ENCODE assay signal across 22 mouse cellular contexts in genomic region chr5:76964651-76965050, GRCm38 (mm10). TPM values are rescaled to one million over a fixed set of nuclear protein-coding genes. Genes with fewer than 3 reads are reported as not detected.
DNase-seq lines count a peak whose midpoint lies in the region; ATAC-seq and TF ChIP-seq lines count a peak whose summit lies in the region.
"Had no signal": no experiment of that assay in that cellular context is flagged by ENCODE, and none has a peak within 500 bp of the region (broad histone marks: within the 10 kb centered on the region; RNA-seq: fewer than 3 reads in every experiment).

No protein-coding gene starts in this region.

- H3K9me3 ChIP-seq in kidney, embryonic 16.5 days (ENCODE audit: low read length), result no peaks in the 10 kb centered on the region
- H3K9me3 ChIP-seq in midbrain, postnatal 0 days (ENCODE audit: low read length), result no peaks in the 10 kb centered on the region
- H3K9me3 ChIP-seq in midbrain, embryonic 10.5 days (replicated peaks), result no peaks in the 10 kb centered on the region
- H3K9me3 ChIP-seq in stomach, postnatal 0 days (ENCODE audit: control insufficient read depth, low read length), result no peaks in the 10 kb centered on the region
- H3K9me3 ChIP-seq: embryonic facial prominence, embryonic 10.5 days; liver, embryonic 15.5 days; midbrain, embryonic 15.5 days had no signal

- no peak for TF ChIP-seq EP300 in heart, adult 2 months (IDR thresholded peaks at IDR 0.05; ENCODE audit: insufficient read depth, low read depth, low read length)
- TF ChIP-seq EP300 in stomach, postnatal 0 days (optimal IDR thresholded peaks at IDR 0.05), result no peak

- no peak for ATAC-seq in kidney, embryonic 16.5 days (ENCODE audit: low FRiP score, low TSS enrichment)
- no peak for ATAC-seq in midbrain, postnatal 0 days (ENCODE audit: low FRiP score)
- no peak for ATAC-seq in stomach, postnatal 0 days (ENCODE audit: low FRiP score, low TSS enrichment)
- ATAC-seq: forebrain, postnatal 0 days; midbrain, embryonic 15.5 days had no signal

- H3K27ac ChIP-seq in heart, adult 2 months, result no peak overlapping the region
- H3K27ac ChIP-seq in kidney, embryonic 16.5 days (ENCODE audit: low read length), result no peak overlapping the region
- no peak overlapping the region for H3K27ac ChIP-seq in midbrain, postnatal 0 days (ENCODE audit: low read depth, low read length)
- H3K27ac ChIP-seq in midbrain, embryonic 10.5 days (replicated peaks), result no peak overlapping the region
- no peak overlapping the region for H3K27ac ChIP-seq in stomach, postnatal 0 days (replicated peaks)
- H3K27ac ChIP-seq: embryonic facial prominence, embryonic 10.5 days; liver, embryonic 15.5 days; macrophage; midbrain, embryonic 15.5 days had no signal

- no peak overlapping the region for H3K9ac ChIP-seq in heart, adult 2 months (ENCODE audit: low read depth, low read length)
- no peak overlapping the region for H3K9ac ChIP-seq in kidney, embryonic 16.5 days (replicated peaks; ENCODE audit: low read length)
- no peak overlapping the region for H3K9ac ChIP-seq in midbrain, postnatal 0 days (replicated peaks; ENCODE audit: low read length, poor library complexity, severe bottlenecking)
- no peak overlapping the region for H3K9ac ChIP-seq in stomach, postnatal 0 days (ENCODE audit: low read length)
- H3K9ac ChIP-seq: forebrain, postnatal 0 days; liver, embryonic 15.5 days; midbrain, embryonic 15.5 days had no signal

- H3K4me1 ChIP-seq in heart, adult 2 months (ENCODE audit: control insufficient read depth, insufficient read depth, low read length), result no peaks in the 10 kb centered on the region
- H3K4me1 ChIP-seq in kidney, embryonic 16.5 days (ENCODE audit: insufficient read depth, low read length), result no peaks in the 10 kb centered on the region
- no peaks in the 10 kb centered on the region for H3K4me1 ChIP-seq in midbrain, postnatal 0 days (ENCODE audit: insufficient read depth, low read length)
- no peaks in the 10 kb centered on the region for H3K4me1 ChIP-seq in midbrain, embryonic 10.5 days
- no peaks in the 10 kb centered on the region for H3K4me1 ChIP-seq in stomach, postnatal 0 days (replicated peaks; ENCODE audit: control insufficient read depth, insufficient read depth)
- H3K4me1 ChIP-seq: embryonic facial prominence, embryonic 10.5 days; liver, embryonic 15.5 days; midbrain, embryonic 15.5 days had no signal

- peaks cover 10% of the 10 kb centered on the region for H3K36me3 ChIP-seq in heart, adult 2 months (ENCODE audit: control insufficient read depth, insufficient read depth, low read length)
- H3K36me3 ChIP-seq in kidney, embryonic 16.5 days (ENCODE audit: insufficient read depth, low read length), result peaks cover 63% of the 10 kb centered on the region
- peaks cover 29% of the 10 kb centered on the region for H3K36me3 ChIP-seq in midbrain, postnatal 0 days (ENCODE audit: insufficient read depth, low read length)
- peaks cover 98% of the 10 kb centered on the region for H3K36me3 ChIP-seq in midbrain, embryonic 10.5 days
- H3K36me3 ChIP-seq in stomach, postnatal 0 days (ENCODE audit: control insufficient read depth, insufficient read depth, low read length), result peaks cover 15% of the 10 kb centered on the region

- no peak overlapping the region for H3K4me2 ChIP-seq in kidney, embryonic 16.5 days (replicated peaks; ENCODE audit: low read depth, low read length)
- no peak overlapping the region for H3K4me2 ChIP-seq in midbrain, postnatal 0 days (ENCODE audit: low read depth, low read length, poor library complexity, severe bottlenecking)
- no peak overlapping the region for H3K4me2 ChIP-seq in stomach, postnatal 0 days (replicated peaks; ENCODE audit: low read depth)
- H3K4me2 ChIP-seq: liver, embryonic 15.5 days; midbrain, embryonic 15.5 days had no signal

- DNase-seq in heart, adult 2 months, result no peak
- no peak for DNase-seq in heart, postnatal 14 days
- DNase-seq in kidney, postnatal 4 days, result peak; percentile 19 to 43
- no peak for DNase-seq in midbrain, postnatal 0 days (ENCODE audit: low spot score)
- DNase-seq in midbrain, embryonic 10.5 days (ENCODE audit: low spot score), result no peak
- no peak for DNase-seq in stomach, postnatal 0 days (ENCODE audit: low spot score)
- no peak for DNase-seq in ovary, postnatal 36 days (ENCODE audit: low spot score)
- DNase-seq: cerebellum, postnatal 25 days; forebrain, postnatal 0 days; heart, postnatal 4 days; right cerebral cortex, postnatal 14 days had no signal

- H3K27me3 ChIP-seq in heart, adult 2 months (ENCODE audit: control insufficient read depth, insufficient read depth, low read length), result no peaks in the 10 kb centered on the region
- no peaks in the 10 kb centered on the region for H3K27me3 ChIP-seq in kidney, embryonic 16.5 days (ENCODE audit: insufficient read depth, low read length)
- no peaks in the 10 kb centered on the region for H3K27me3 ChIP-seq in midbrain, postnatal 0 days (ENCODE audit: insufficient read depth, low read length)
- no peaks in the 10 kb centered on the region for H3K27me3 ChIP-seq in midbrain, embryonic 10.5 days (ENCODE audit: low read depth, poor library complexity, severe bottlenecking)
- H3K27me3 ChIP-seq in stomach, postnatal 0 days (ENCODE audit: control insufficient read depth, insufficient read depth, low read length), result no peaks in the 10 kb centered on the region
- H3K27me3 ChIP-seq: liver, embryonic 15.5 days; midbrain, embryonic 15.5 days had no signal

- WGBS in heart, adult 2 months, result 86% methylated on average over 3 of the region's 3 CpGs
- 91% methylated on average over 3 of the region's 3 CpGs for WGBS in kidney, embryonic 16.5 days
- 92% methylated on average over 3 of the region's 3 CpGs for WGBS in midbrain, postnatal 0 days
- WGBS in midbrain, embryonic 10.5 days, result 95% methylated on average over 3 of the region's 3 CpGs
- WGBS in stomach, postnatal 0 days, result 92% methylated on average over 3 of the region's 3 CpGs

- no peak for TF ChIP-seq POLR2A in heart, adult 2 months (IDR thresholded peaks at IDR 0.05; ENCODE audit: insufficient read depth, low read depth, low read length)

- no peak overlapping the region for H3K4me3 ChIP-seq in heart, adult 2 months
- no peak overlapping the region for H3K4me3 ChIP-seq in kidney, embryonic 16.5 days (ENCODE audit: low read length)
- no peak overlapping the region for H3K4me3 ChIP-seq in midbrain, postnatal 0 days (ENCODE audit: low read depth, low read length)
- H3K4me3 ChIP-seq in midbrain, embryonic 10.5 days, result no peak overlapping the region
- no peak overlapping the region for H3K4me3 ChIP-seq in stomach, postnatal 0 days (ENCODE audit: low read depth, low read length)
- H3K4me3 ChIP-seq: embryonic facial prominence, embryonic 10.5 days; liver, embryonic 15.5 days; midbrain, embryonic 15.5 days had no signal

- intact Hi-C loops in heart, adult 2 months (cut with DNase I), result no loop called here
- intact Hi-C loops in heart, postnatal 14 days (cut with DNase I), result loop anchor here (10.0 kb wide), 1 partner anchor 380 kb away; the partner anchor contains the start of gene Cep135

- TF ChIP-seq CTCF in heart, adult 2 months (IDR thresholded peaks at IDR 0.05), result peak; percentile 51
- TF ChIP-seq CTCF in midbrain, postnatal 0 days (IDR thresholded peaks at IDR 0.05), result peak; percentile 30
- peak; percentile 53 for TF ChIP-seq CTCF in stomach, postnatal 0 days (IDR thresholded peaks at IDR 0.05; ENCODE audit: low read depth)

- H3K79me2 ChIP-seq in heart, adult 2 months (replicated peaks; ENCODE audit: control insufficient read depth, insufficient read depth, low read length), result no peaks in the 10 kb centered on the region

RNA-seq across cellular contexts. Expression of gene Srp72, which starts 9.8 kb away (rescaled TPM):
- total RNA-seq in heart, adult 2 months (2021), result 10 to 100 TPM; 51.5 to 56.2 TPM
- 16.3 and 37.5 TPM in 2 replicates for polyA plus RNA-seq in heart, adult 2 months (2012; rRNA removed)
- 10 to 100 TPM; 61.7 to 66.3 TPM for total RNA-seq in heart, postnatal 14 days (2021)
- 98.0 and 104 TPM in 2 replicates for polyA plus RNA-seq in kidney, embryonic 16.5 days (2015; fragmentation: Nextera tagmentation; extraction: Ambion mirVana)
- 69.8 and 80.3 TPM in 2 replicates for total RNA-seq in midbrain, postnatal 0 days (2014; rRNA removed)
- polyA plus RNA-seq in midbrain, postnatal 0 days (2015; fragmentation: Nextera tagmentation; extraction: Ambion mirVana), result 74.3 and 76.7 TPM in 2 replicates
- polyA plus RNA-seq in midbrain, embryonic 10.5 days (2016; fragmentation: Nextera tagmentation; extraction: Ambion mirVana), result 78.5 and 81.2 TPM in 2 replicates
- 47.1 and 49.2 TPM in 2 replicates for polyA plus RNA-seq in stomach, postnatal 0 days (2015; fragmentation: Nextera tagmentation; extraction: Ambion mirVana)

RNA-seq across cellular contexts. Expression of gene Ppat, which starts 13.3 kb away (rescaled TPM):
- 10 to 100 TPM; 13.3 to 17.6 TPM for total RNA-seq in heart, adult 2 months (2021)
- 5.5 and 9.9 TPM in 2 replicates for polyA plus RNA-seq in heart, adult 2 months (2012; rRNA removed)
- 10 to 100 TPM; 12.6 to 13.5 TPM for total RNA-seq in heart, postnatal 14 days (2021)
- polyA plus RNA-seq in kidney, embryonic 16.5 days (2015; fragmentation: Nextera tagmentation; extraction: Ambion mirVana), result 42.0 and 42.4 TPM in 2 replicates
- 10.7 and 14.0 TPM in 2 replicates for total RNA-seq in midbrain, postnatal 0 days (2014; rRNA removed)
- polyA plus RNA-seq in midbrain, postnatal 0 days (2015; fragmentation: Nextera tagmentation; extraction: Ambion mirVana), result 7.8 and 8.2 TPM in 2 replicates
- polyA plus RNA-seq in midbrain, embryonic 10.5 days (2016; fragmentation: Nextera tagmentation; extraction: Ambion mirVana), result 46.1 and 58.0 TPM in 2 replicates
- 12.4 and 12.5 TPM in 2 replicates for polyA plus RNA-seq in stomach, postnatal 0 days (2015; fragmentation: Nextera tagmentation; extraction: Ambion mirVana)

RNA-seq across cellular contexts. Expression of gene Paics, which starts 13.5 kb away (rescaled TPM):
- 100 to 1,000 TPM; 140 to 158 TPM for total RNA-seq in heart, adult 2 months (2021)
- 78.3 and 124 TPM in 2 replicates for polyA plus RNA-seq in heart, adult 2 months (2012; rRNA removed)
- total RNA-seq in heart, postnatal 14 days (2021), result 100 to 1,000 TPM; 142 to 144 TPM
- polyA plus RNA-seq in kidney, embryonic 16.5 days (2015; fragmentation: Nextera tagmentation; extraction: Ambion mirVana), result 349 and 353 TPM in 2 replicates
- 96.6 and 116 TPM in 2 replicates for total RNA-seq in midbrain, postnatal 0 days (2014; rRNA removed)
- polyA plus RNA-seq in midbrain, postnatal 0 days (2015; fragmentation: Nextera tagmentation; extraction: Ambion mirVana), result 137 and 144 TPM in 2 replicates
- polyA plus RNA-seq in midbrain, embryonic 10.5 days (2016; fragmentation: Nextera tagmentation; extraction: Ambion mirVana), result 444 and 484 TPM in 2 replicates
- 91.7 and 94.4 TPM in 2 replicates for polyA plus RNA-seq in stomach, postnatal 0 days (2015; fragmentation: Nextera tagmentation; extraction: Ambion mirVana)

RNA-seq across cellular contexts. Expression of gene Arl9, which starts 39.2 kb away (rescaled TPM):
- not detected for total RNA-seq in heart, adult 2 months (2021)
- polyA plus RNA-seq in heart, adult 2 months (2012; rRNA removed), result not detected in 2 replicates
- not detected for total RNA-seq in heart, postnatal 14 days (2021)
- not detected in 2 replicates for polyA plus RNA-seq in kidney, embryonic 16.5 days (2015; fragmentation: Nextera tagmentation; extraction: Ambion mirVana)
- total RNA-seq in midbrain, postnatal 0 days (2014; rRNA removed), result not detected in 2 replicates
- polyA plus RNA-seq in midbrain, postnatal 0 days (2015; fragmentation: Nextera tagmentation; extraction: Ambion mirVana), result not detected in 2 replicates
- not detected in 2 replicates for polyA plus RNA-seq in midbrain, embryonic 10.5 days (2016; fragmentation: Nextera tagmentation; extraction: Ambion mirVana)
- polyA plus RNA-seq in stomach, postnatal 0 days (2015; fragmentation: Nextera tagmentation; extraction: Ambion mirVana), result not detected in 2 replicates
- total RNA-seq: ES-E14; forebrain, postnatal 0 days; gastrocnemius, adult 8-10 months; heart, postnatal 4 days; layer of hippocampus, postnatal 10 days; left cerebral cortex, postnatal 36 days had no signal
- polyA plus RNA-seq: C2C12; forebrain, postnatal 0 days; liver, embryonic 15.5 days; macrophage; midbrain, embryonic 15.5 days; neural tube, embryonic 11.5 days had no signal

RNA-seq across cellular contexts. Expression of gene Thegl, which starts 51.2 kb away (rescaled TPM):
- total RNA-seq in heart, adult 2 months (2021), result not detected
- 0.25 TPM in 1 of 2 replicates, not detected in the other for polyA plus RNA-seq in heart, adult 2 months (2012; rRNA removed)
- total RNA-seq in heart, postnatal 14 days (2021), result not detected
- 0.09 TPM in 1 of 2 replicates, not detected in the other for polyA plus RNA-seq in kidney, embryonic 16.5 days (2015; fragmentation: Nextera tagmentation; extraction: Ambion mirVana)
- 0.38 TPM in 1 of 2 replicates, not detected in the other for total RNA-seq in midbrain, postnatal 0 days (2014; rRNA removed)
- polyA plus RNA-seq in midbrain, postnatal 0 days (2015; fragmentation: Nextera tagmentation; extraction: Ambion mirVana), result 0.52 and 1.0 TPM in 2 replicates
- polyA plus RNA-seq in midbrain, embryonic 10.5 days (2016; fragmentation: Nextera tagmentation; extraction: Ambion mirVana), result 0.12 TPM in 1 of 2 replicates, not detected in the other
- 0.08 TPM in 1 of 2 replicates, not detected in the other for polyA plus RNA-seq in stomach, postnatal 0 days (2015; fragmentation: Nextera tagmentation; extraction: Ambion mirVana)
- total RNA-seq: ES-E14; gastrocnemius, adult 8-10 months; heart, postnatal 4 days had no signal
- polyA plus RNA-seq: C2C12; embryonic facial prominence, embryonic 10.5 days; macrophage had no signal

Comparison
In these comparisons a context has a peak if more than half of its experiments do, and no peak if none do; other contexts are left out.
1. DNase-seq: peak in kidney, postnatal 4 days (2 of 2); none in heart, adult 2 months (0 of 2), heart, postnatal 14 days (0 of 2), midbrain, postnatal 0 days (single experiment), midbrain, embryonic 10.5 days (single experiment), stomach, postnatal 0 days (single experiment) and ovary, postnatal 36 days (single experiment).
2. Peak in every context shown above with its lines, with median percentiles within 50 percentile points of each other: CTCF ChIP-seq.